Mouse (Mus musculus) hindbrain, postnatal 0 days (tissue): ENCODE measurements around the gene Homer1. TPM values are rescaled to one million over a fixed set of nuclear protein-coding genes. Genes with fewer than 3 reads are reported as not detected.

Source experiments
- ATAC-seq: fragments of 200-750 bp; cut with Nextera tagmentation; 2 replicates; pipeline ENCODE4 v1.8.0; 2017; ENCODE audit warnings: mild to moderate bottlenecking, moderate TSS enrichment, moderate library complexity
- DNase-seq: peaks from one replicate; pipeline ENCODE4 v3.0.0-alpha.2; 2015; ENCODE audit warnings: low spot score
- H3K27ac ChIP-seq: fragments of 300-500 bp; sonication (generic); 2 replicates; pipeline ENCODE4 v1.5.1; 2014; ENCODE audit warnings: mild to moderate bottlenecking
- H3K27me3 ChIP-seq: fragments of 300-500 bp; sonication (generic); 2 replicates; pipeline ENCODE4 v1.6.1; 2014; ENCODE audit warnings: low read length, mixed read lengths; ENCODE audit not compliant: insufficient read depth
- H3K36me3 ChIP-seq: fragments of 300-500 bp; sonication (generic); 2 replicates; pipeline ENCODE4 v1.6.1; 2014; ENCODE audit warnings: low read length, mixed read lengths; ENCODE audit not compliant: insufficient read depth
- H3K4me1 ChIP-seq: fragments of 300-500 bp; sonication (generic); 2 replicates; pipeline ENCODE4 v1.6.1; 2014; ENCODE audit warnings: antibody characterized with exemption, low read length, mixed read lengths; ENCODE audit not compliant: insufficient read depth
- H3K4me2 ChIP-seq: fragments of 300-500 bp; sonication (generic); 2 replicates; pipeline ENCODE4 v1.6.1; 2014; ENCODE audit warnings: low read depth, mild to moderate bottlenecking, low read length, moderate library complexity, mixed read lengths
- H3K4me3 ChIP-seq: fragments of 300-500 bp; sonication (generic); 2 replicates; pipeline ENCODE4 v1.5.1; 2014; ENCODE audit warnings: low read length
- H3K9ac ChIP-seq: fragments of 300-500 bp; sonication (generic); replicated peaks from 2 replicates; pipeline ENCODE4 v1.6.1; 2014; ENCODE audit warnings: mild to moderate bottlenecking, low read length, moderate library complexity, mixed read lengths
- H3K9me3 ChIP-seq: fragments of 300-500 bp; sonication (generic); 2 replicates; pipeline ENCODE4 v1.6.1; 2016; ENCODE audit warnings: low read length, mixed read lengths
- CTCF ChIP-seq: IDR thresholded peaks from 2 replicates; pipeline ENCODE4 v1.5.1; 2016; ENCODE audit warnings: antibody characterized with exemption, control low read depth, low read depth
- WGBS: fragments of 180-500 bp; shearing (Covaris S2); extraction: QIAGEN DNeasy Blood & Tissue Kit; methylation state at CpG from one replicate; pipeline ENCODE4 v1.1.7; 2014; 5-methylcytosine and 5-hydroxymethylcytosine counted together
- polyA plus RNA-seq: library from polyadenylated mRNA; unstranded; fragments of >200 nt; fragmentation: Nextera tagmentation; extraction: Ambion mirVana; gene quantifications from 2 replicates; pipeline ENCODE4 v1.2.1, GENCODE M21; 2015
- total RNA-seq: library from RNA; depleted of rRNA; stranded (reverse); fragments of >200 nt; gene quantifications from 2 replicates; pipeline ENCODE4 v1.2.3, GENCODE M21; 2014; rRNA removed

Gene Homer1
- 58.2 and 63.7 TPM in 2 replicates for total RNA-seq
- 9.8 and 10.0 TPM in 2 replicates for polyA plus RNA-seq

GRCm38 (mm10) chr13:93299316-93299715 lies at the start of gene Homer1:
TSS of gene Homer1 (plus strand) at chr13:93299635.
- H3K9ac ChIP-seq: no peak within 1 kb of the TSS

DNA sequence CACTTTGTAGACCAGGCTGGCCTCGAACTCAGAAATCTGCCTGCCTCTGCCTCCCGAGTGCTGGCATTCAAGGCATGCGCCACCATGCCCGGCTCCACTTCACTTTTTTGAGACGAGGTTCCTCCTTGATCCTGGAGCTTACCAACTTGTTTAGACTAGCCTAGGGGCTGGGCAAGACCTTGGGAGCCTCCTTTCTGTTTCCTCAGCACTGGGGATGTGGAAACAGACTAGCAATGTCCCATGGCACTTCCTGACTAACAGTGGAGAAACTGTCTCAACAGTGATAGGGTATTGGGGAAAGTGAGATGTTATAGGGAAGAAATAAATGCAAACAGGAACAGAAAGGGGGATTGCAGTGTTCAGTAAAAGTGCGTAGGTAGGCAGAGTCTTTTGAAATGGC lies 47.7 kb upstream of the Homer1 start:
- no peaks in the 10 kb centered on the region for H3K27me3 ChIP-seq
- DNase-seq (no peak), ATAC-seq (no peak)
- WGBS: 89% methylated on average over 6 of the region's 6 CpGs
- no peak overlapping the region for H3K9ac ChIP-seq
- no peak overlapping the region for H3K27ac ChIP-seq
- no peaks in the 10 kb centered on the region for H3K4me1 ChIP-seq
- H3K4me2 ChIP-seq: no peak overlapping the region
- TF ChIP-seq CTCF: no peak
- no peaks in the 10 kb centered on the region for H3K36me3 ChIP-seq
- no peak overlapping the region for H3K4me3 ChIP-seq
- H3K9me3 ChIP-seq: no peaks in the 10 kb centered on the region

More at GRCm38 (mm10) chr13:93299316-93299715, at the start of gene Homer1:
- no peaks in the 10 kb centered on the region for H3K27me3 ChIP-seq
- TF ChIP-seq CTCF: no peak
- no peak within 1 kb of the TSS for H3K4me2 ChIP-seq
- no peak for DNase-seq
- no peak for ATAC-seq
- no peaks in the 10 kb centered on the region for H3K9me3 ChIP-seq
- no peak within 1 kb of the TSS for H3K27ac ChIP-seq
- no peak within 1 kb of the TSS for H3K4me3 ChIP-seq
- 68% methylated on average over 5 of the region's 5 CpGs for WGBS
- no peaks in the 10 kb centered on the region for H3K36me3 ChIP-seq
- no peaks in the 10 kb centered on the region for H3K4me1 ChIP-seq

DNA sequence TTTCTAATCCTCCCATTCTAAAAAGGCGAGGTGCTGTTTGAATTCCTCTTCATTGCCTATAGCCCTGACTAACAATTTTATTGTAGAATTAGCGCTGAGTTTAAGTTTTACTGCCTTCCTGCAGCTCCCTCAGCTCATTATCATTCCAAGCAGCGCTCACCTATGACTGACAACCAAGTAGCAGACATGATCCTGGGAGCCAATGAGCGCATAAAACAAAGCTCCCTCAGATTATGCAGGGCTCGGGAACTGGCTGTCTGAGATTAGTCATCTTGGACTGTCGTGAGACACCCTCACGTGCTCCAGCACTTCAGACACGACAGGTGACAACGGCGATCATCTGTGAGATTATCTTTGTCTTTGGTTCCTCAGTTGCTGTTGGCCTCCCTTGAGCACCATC lies 47.3 kb upstream of the Homer1 start:
- Histone ChIP-seq H3K4me2 (no peak overlapping the region), H3K4me3 (no peak overlapping the region), H3K9me3 (no peaks in the 10 kb centered on the region), H3K4me1 (no peaks in the 10 kb centered on the region), H3K36me3 (no peaks in the 10 kb centered on the region), H3K9ac (no peak overlapping the region), H3K27ac (no peak overlapping the region), H3K27me3 (no peaks in the 10 kb centered on the region)
- ATAC-seq (peak; percentile 56; the same call in 1 of the 2 replicates), DNase-seq (no peak)
- no peak for TF ChIP-seq CTCF
- 64% methylated on average over 10 of the region's 10 CpGs for whole genome bisulfite sequencing

GRCm38 (mm10) chr13:93252941-93253340 lies 46.5 kb upstream of the Homer1 start:
- H3K36me3 ChIP-seq: no peaks in the 10 kb centered on the region
- 79% methylated on average over 5 of the region's 5 CpGs for WGBS
- H3K4me3 ChIP-seq: no peak overlapping the region
- DNase-seq: no peak
- no peaks in the 10 kb centered on the region for H3K27me3 ChIP-seq
- no peaks in the 10 kb centered on the region for H3K4me1 ChIP-seq
- no peaks in the 10 kb centered on the region for H3K9me3 ChIP-seq
- no peak overlapping the region for H3K9ac ChIP-seq
- H3K4me2 ChIP-seq: no peak overlapping the region
- no peak overlapping the region for H3K27ac ChIP-seq
- TF ChIP-seq CTCF: no peak
- no peak for ATAC-seq

- 96% methylated on average over 2 of the region's 2 CpGs for WGBS
- no peak for DNase-seq
- Histone ChIP-seq H3K9ac (no peak overlapping the region), H3K4me2 (no peak overlapping the region), H3K4me3 (no peak overlapping the region), H3K4me1 (no peaks in the 10 kb centered on the region), H3K27me3 (no peaks in the 10 kb centered on the region), H3K36me3 (no peaks in the 10 kb centered on the region), H3K9me3 (no peaks in the 10 kb centered on the region), H3K27ac (no peak overlapping the region)
- no peak for ATAC-seq
- no peak for TF ChIP-seq CTCF
Observed at GRCm38 (mm10) chr13:93267151-93267550, 32.3 kb upstream of the Homer1 start.

DNA sequence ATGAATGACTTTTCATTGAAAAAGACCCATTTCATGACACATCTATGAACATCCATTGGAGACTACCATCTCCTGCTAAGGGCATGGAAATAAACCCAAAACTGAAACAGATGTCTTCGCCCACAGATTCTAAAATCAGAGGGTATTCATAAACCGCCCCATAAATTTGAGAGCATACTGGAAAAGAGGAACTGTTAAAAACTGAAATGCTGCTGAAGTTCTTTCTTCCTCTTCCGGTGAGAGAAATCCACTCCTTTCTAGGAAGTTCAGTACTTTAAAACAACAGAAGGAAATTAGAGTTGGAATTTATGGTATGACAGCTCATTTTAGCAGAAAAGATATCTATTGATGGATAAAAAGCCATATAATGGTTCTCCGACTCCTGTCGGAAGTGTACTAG lies 1.1 kb downstream of the Homer1 start:
- DNase-seq (no peak), ATAC-seq (no peak)
- H3K4me2 ChIP-seq: no peak overlapping the region
- no peak overlapping the region for H3K9ac ChIP-seq
- WGBS: 95% methylated on average over 5 of the region's 5 CpGs
- H3K27ac ChIP-seq: no peak overlapping the region
- no peak overlapping the region for H3K4me3 ChIP-seq
- no peak for TF ChIP-seq CTCF
- no peaks in the 10 kb centered on the region for H3K4me1 ChIP-seq
- H3K9me3 ChIP-seq: no peaks in the 10 kb centered on the region
- H3K27me3 ChIP-seq: no peaks in the 10 kb centered on the region
- H3K36me3 ChIP-seq: no peaks in the 10 kb centered on the region

DNA sequence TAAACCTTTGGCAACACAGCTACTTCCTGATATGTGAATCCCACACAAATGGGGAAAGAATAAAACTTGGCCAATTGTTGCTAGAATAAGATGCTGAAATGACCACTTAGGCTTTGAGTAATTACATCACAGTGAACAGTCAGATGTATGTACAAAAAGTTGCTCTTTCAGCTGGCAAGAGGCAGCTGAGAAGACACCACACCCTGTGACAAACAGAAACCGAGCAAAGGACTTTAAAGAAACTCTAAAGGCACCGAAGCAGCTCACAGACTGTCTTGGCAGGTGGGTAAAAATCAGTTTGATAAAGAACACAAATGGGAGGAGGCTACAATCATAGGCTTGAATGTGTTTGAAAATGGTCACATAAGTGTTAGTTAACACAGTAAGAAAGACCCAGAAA lies 1.6 kb downstream of the Homer1 start:
- TF ChIP-seq CTCF: no peak
- Histone ChIP-seq H3K36me3 (no peaks in the 10 kb centered on the region), H3K4me3 (no peak overlapping the region), H3K9me3 (no peaks in the 10 kb centered on the region), H3K27ac (no peak overlapping the region), H3K9ac (no peak overlapping the region), H3K4me2 (no peak overlapping the region), H3K27me3 (no peaks in the 10 kb centered on the region), H3K4me1 (no peaks in the 10 kb centered on the region)
- DNase-seq (no peak), ATAC-seq (no peak)
- 87% methylated on average over 2 of the region's 2 CpGs for WGBS
